Mouse (Mus musculus): Measurements from ENCODE around the gene Prok2. TPM values are rescaled to one million over a fixed set of nuclear protein-coding genes. Genes with fewer than 3 reads are reported as not detected.
A peak's percentile ranks its signal among the peaks of the same experiment; 100 is the strongest.

Gene Prok2
- polyA plus RNA-seq, 1 experiment from 2014 or later = 0.52 TPM

DNA sequence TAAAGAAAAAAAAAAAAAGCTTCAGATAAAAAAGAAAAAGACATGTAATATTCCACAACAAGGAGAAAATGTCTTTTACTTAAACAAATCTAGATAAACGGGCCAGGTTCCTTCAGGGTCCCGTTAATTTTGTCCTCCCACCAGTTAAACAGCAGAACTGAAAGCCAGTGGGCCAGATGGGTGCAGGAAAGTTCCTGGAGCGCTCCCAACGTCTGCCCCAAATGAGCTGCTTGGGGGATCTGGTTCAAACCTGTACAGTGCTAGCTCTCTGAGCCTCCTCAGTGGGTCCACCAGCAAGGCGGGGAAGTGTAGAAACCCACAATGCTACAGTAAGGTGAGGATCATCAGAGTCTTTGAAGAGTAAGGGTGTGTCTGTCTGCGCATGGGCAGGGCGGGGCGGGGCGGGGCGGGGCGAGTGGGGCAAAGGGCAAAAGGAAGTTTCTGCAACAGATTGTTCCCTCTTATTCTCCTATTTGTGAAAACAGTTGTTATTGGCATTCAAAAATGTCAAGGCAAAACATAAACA is 14.6 kb downstream of the Prok2 start:
- H3K27ac ChIP-seq (ENCODE audit: low read depth) = no peak overlapping the region
- H3K36me3 ChIP-seq (replicated peaks; ENCODE audit: insufficient read depth, low read length) = no peaks in the 10 kb centered on the region
- DNase-seq (no peak), ATAC-seq (no peak)
- H3K27me3 ChIP-seq (ENCODE audit: insufficient read depth, low read length) = no peaks in the 10 kb centered on the region
- H3K4me2 ChIP-seq (ENCODE audit: low read depth, low read length) = no peak overlapping the region
- H3K4me3 ChIP-seq (ENCODE audit: low read depth, low read length) = no peak overlapping the region
- no peaks in the 10 kb centered on the region for H3K4me1 ChIP-seq (ENCODE audit: insufficient read depth)
- H3K9me3 ChIP-seq (ENCODE audit: low read length) = no peaks in the 10 kb centered on the region
- TF ChIP-seq CTCF (IDR thresholded peaks at IDR 0.05; ENCODE audit: low read depth) (no peak), EP300 (IDR thresholded peaks at IDR 0.05; ENCODE audit: low read depth) (no peak)
- H3K9ac ChIP-seq (replicated peaks) = no peak overlapping the region
- WGBS (ENCODE audit: insufficient replicate concordance) = 59% methylated on average over 11 of the region's 11 CpGs

DNA sequence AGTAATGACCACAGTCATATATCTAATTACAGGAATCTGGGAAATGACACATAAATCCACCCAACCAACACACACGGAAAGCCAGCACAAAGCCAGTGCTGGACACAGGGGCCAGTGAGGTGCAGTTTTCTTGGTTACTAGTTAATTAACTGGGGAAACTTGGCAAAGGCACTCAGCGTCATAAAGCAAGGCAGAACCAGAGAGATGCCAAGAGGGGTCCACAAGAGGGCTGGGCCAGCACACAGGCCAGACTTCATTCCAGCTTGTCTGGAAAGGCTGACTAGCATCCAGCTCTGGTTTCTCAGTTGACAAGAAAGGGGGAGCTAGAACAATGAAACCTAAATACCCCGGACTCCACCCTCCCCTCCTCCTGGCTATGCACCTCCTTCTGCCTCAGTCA is 25.7 kb downstream of the Prok2 start:
- ATAC-seq = no peak
- WGBS (ENCODE audit: insufficient replicate concordance) = 73% methylated on average over 3 of the region's 3 CpGs

DNA sequence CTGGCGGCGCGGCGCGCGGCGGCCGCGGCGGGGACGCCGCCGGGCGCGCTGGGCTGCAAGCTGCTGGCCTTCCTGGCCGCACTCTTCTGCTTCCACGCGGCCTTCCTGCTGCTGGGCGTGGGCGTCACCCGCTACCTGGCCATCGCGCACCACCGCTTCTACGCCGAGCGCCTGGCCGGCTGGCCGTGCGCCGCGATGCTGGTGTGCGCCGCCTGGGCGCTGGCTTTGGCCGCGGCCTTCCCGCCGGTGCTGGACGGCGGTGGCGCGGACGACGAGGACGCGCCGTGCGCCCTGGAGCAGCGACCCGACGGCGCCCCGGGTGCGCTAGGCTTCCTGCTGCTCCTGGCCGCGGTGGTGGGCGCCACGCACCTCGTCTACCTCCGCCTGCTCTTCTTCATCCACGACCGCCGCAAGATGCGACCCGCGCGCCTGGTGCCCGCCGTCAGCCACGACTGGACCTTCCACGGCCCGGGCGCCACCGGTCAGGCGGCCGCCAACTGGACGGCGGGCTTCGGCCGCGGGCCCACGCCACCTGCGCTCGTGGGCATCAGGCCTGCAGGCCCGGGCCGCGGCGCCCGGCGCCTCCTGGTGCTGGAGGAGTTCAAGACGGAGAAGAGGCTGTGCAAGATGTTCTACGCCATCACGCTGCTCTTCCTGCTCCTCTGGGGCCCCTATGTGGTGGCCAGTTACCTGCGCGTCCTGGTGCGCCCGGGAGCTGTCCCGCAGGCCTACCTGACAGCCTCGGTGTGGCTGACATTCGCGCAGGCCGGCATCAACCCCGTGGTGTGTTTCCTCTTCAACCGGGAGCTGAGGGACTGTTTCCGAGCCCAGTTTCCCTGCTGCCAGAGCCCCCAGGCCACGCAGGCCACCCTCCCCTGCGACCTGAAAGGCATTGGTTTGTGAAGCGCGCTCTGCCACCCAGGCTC is 33.0 kb downstream of the Prok2 start:
- DNase-seq (no peak), ATAC-seq (no peak)
- no peaks in the 10 kb centered on the region for H3K9me3 ChIP-seq (ENCODE audit: low read length)
- peaks cover 68% of the 10 kb centered on the region for H3K27me3 ChIP-seq (ENCODE audit: insufficient read depth, low read length)
- H3K4me3 ChIP-seq (ENCODE audit: low read depth, low read length) = peak overlapping the region; percentile 54
- peaks cover 5% of the 10 kb centered on the region; the same call in 1 of the 2 replicates for H3K4me1 ChIP-seq (ENCODE audit: insufficient read depth)
- no peak overlapping the region for H3K27ac ChIP-seq (ENCODE audit: low read depth)
- 2% methylated on average over 87 of the region's 110 CpGs for WGBS (ENCODE audit: insufficient replicate concordance)
- no peak overlapping the region for H3K9ac ChIP-seq (replicated peaks)
- no peaks in the 10 kb centered on the region for H3K36me3 ChIP-seq (replicated peaks; ENCODE audit: insufficient read depth, low read length)
- H3K4me2 ChIP-seq (ENCODE audit: low read depth, low read length) = peak overlapping the region; percentile 75
- TF ChIP-seq EP300 (IDR thresholded peaks at IDR 0.05; ENCODE audit: low read depth) = no peak
- no peak for TF ChIP-seq CTCF (IDR thresholded peaks at IDR 0.05; ENCODE audit: low read depth)

More for the DNA sequence above, 25.7 kb downstream of the Prok2 start:
- Histone ChIP-seq H3K4me1 (ENCODE audit: insufficient read depth) (no peaks in the 10 kb centered on the region), H3K9me3 (ENCODE audit: low read length) (no peaks in the 10 kb centered on the region), H3K27ac (ENCODE audit: low read depth) (no peak overlapping the region), H3K27me3 (ENCODE audit: insufficient read depth, low read length) (peaks cover 22% of the 10 kb centered on the region), H3K4me3 (ENCODE audit: low read depth, low read length) (no peak overlapping the region), H3K36me3 (replicated peaks; ENCODE audit: insufficient read depth, low read length) (no peaks in the 10 kb centered on the region), H3K9ac (replicated peaks) (no peak overlapping the region), H3K4me2 (ENCODE audit: low read depth, low read length) (no peak overlapping the region)
- no peak for TF ChIP-seq CTCF (IDR thresholded peaks at IDR 0.05; ENCODE audit: low read depth)
- no peak for TF ChIP-seq EP300 (IDR thresholded peaks at IDR 0.05; ENCODE audit: low read depth)
- no peak for DNase-seq

DNA sequence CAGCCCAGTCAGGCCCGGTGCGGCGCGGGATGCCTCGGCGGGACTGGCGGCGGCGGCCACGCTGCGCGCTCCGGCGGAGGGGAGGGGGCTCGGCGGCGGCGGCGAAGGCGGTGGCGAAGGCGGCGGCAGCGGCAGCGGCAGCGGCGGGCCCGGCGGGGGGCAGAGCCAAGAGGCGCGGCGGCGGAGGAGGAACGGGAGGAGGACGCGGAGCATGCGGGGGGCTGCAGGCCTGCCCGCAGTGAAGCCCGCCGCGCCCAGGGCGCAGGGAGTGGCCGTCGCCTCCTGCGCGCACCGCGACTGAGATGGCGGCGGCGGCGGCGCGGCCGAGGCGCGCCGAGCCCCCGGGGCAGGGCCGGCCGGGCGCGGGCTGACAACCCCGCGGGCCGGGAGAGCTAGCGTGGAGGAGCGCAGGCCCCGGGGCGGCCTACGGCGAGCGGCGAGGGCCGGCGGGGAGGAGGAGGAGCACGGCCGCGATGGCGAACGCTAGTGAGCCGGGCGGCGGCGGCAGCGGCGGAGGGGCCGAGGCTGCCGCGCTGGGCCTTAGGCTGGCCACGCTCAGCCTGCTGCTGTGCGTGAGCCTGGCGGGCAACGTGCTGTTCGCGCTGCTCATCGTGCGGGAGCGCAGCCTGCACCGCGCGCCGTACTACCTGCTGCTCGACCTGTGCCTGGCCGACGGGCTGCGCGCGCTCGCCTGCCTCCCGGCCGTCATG is 33.8 kb downstream of the Prok2 start, which contains the start of gene Gpr27:
Gpr27 (plus strand) TSS at position 474 of the 710 bp plus-strand sequence.
- DNase-seq (peak; percentile 21), ATAC-seq (peak; percentile 21; the same call in 1 of the 2 replicates)
- no peak within 1 kb of the TSS; the same call in 1 of the 2 replicates for H3K9ac ChIP-seq (replicated peaks)
- peaks cover 5% of the 10 kb centered on the region; the same call in 1 of the 2 replicates for H3K4me1 ChIP-seq (ENCODE audit: insufficient read depth)
- no peak for TF ChIP-seq EP300 (IDR thresholded peaks at IDR 0.05; ENCODE audit: low read depth)
- no peak for TF ChIP-seq CTCF (IDR thresholded peaks at IDR 0.05; ENCODE audit: low read depth)
- no peaks in the 10 kb centered on the region for H3K36me3 ChIP-seq (replicated peaks; ENCODE audit: insufficient read depth, low read length)
- H3K27me3 ChIP-seq (ENCODE audit: insufficient read depth, low read length) = peaks cover 68% of the 10 kb centered on the region
- peak within 1 kb of the TSS; percentile 75 for H3K4me2 ChIP-seq (ENCODE audit: low read depth, low read length)
- H3K27ac ChIP-seq (ENCODE audit: low read depth) = no peak within 1 kb of the TSS
- H3K9me3 ChIP-seq (ENCODE audit: low read length) = no peaks in the 10 kb centered on the region
- 9% methylated on average over 17 of the region's 112 CpGs for WGBS (ENCODE audit: insufficient replicate concordance)
- peak within 1 kb of the TSS; percentile 54 for H3K4me3 ChIP-seq (ENCODE audit: low read depth, low read length)

DNA sequence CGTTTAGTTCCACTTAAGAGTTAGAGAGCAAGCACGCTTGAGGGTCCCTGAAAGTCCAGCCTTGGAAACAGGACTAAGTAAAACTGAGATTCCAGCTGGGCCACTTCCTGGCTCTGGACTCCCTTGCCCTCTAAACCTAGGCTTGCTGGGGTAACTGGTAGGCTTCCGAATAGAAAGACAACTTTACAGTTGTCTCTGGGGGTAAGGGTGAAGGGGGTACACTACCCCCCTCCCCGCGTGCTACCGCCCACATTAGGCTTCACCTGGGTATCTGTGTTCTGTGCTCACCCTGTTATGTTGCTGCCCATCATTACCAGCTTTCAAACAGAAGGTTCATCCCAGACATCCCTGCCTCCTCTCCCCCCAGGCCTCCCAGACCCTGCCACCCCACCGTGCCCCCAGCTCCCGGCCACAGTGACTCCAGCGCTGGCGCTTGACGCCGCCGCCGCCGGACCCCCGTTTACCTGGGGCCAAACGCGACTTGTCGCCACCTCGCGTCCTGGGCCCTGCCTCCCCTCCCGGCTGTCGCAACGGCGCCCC is 34.5 kb downstream of the Prok2 start:
- no peaks in the 10 kb centered on the region for H3K36me3 ChIP-seq (replicated peaks; ENCODE audit: insufficient read depth, low read length)
- no peak overlapping the region for H3K27ac ChIP-seq (ENCODE audit: low read depth)
- no peak overlapping the region for H3K9ac ChIP-seq (replicated peaks)
- H3K4me2 ChIP-seq (ENCODE audit: low read depth, low read length) = peak overlapping the region; percentile 75
- WGBS (ENCODE audit: insufficient replicate concordance) = 7% methylated on average over 25 of the region's 25 CpGs
- no peak for TF ChIP-seq CTCF (IDR thresholded peaks at IDR 0.05; ENCODE audit: low read depth)
- peaks cover 5% of the 10 kb centered on the region; the same call in 1 of the 2 replicates for H3K4me1 ChIP-seq (ENCODE audit: insufficient read depth)
- H3K9me3 ChIP-seq (ENCODE audit: low read length) = no peaks in the 10 kb centered on the region
- peaks cover 62% of the 10 kb centered on the region for H3K27me3 ChIP-seq (ENCODE audit: insufficient read depth, low read length)
- DNase-seq (no peak), ATAC-seq (no peak)
- peak overlapping the region; percentile 54; the same call in 1 of the 2 replicates for H3K4me3 ChIP-seq (ENCODE audit: low read depth, low read length)
